Mouse (Mus musculus) heart, postnatal 0 days (tissue): ENCODE measurements around the gene Hivep3.

ENCODE experiments used
- CTCF ChIP-seq: IDR thresholded peaks from 2 replicates; pipeline ENCODE4 v1.5.1; 2016; ENCODE audit warnings: antibody characterized with exemption, control low read depth, low read depth
- EP300 ChIP-seq: IDR thresholded peaks from 2 replicates; pipeline ENCODE4 v1.6.1; 2016; ENCODE audit warnings: antibody characterized with exemption, low read depth

- TF ChIP-seq CTCF (no peak), EP300 (no peak)
Measured at GRCm38 (mm10) chr4:120049857-120050256, 316.3 kb downstream of the Hivep3 start.
